Mouse (Mus musculus): ENCODE measurements around the gene Man2b1. TPM values are rescaled to one million over a fixed set of nuclear protein-coding genes. Genes with fewer than 3 reads are reported as not detected.
"Not testable (repeated sequence)": the region's sequence is repeated elsewhere in the genome, so short reads cannot be mapped to it uniquely, and the experiment has no call there.

Gene Man2b1
- polyA plus RNA-seq, 1 experiment from 2014 or later = 491 TPM

- not testable (repeated sequence) for H3K4me3 ChIP-seq (ENCODE audit: inconsistent target)
- Histone ChIP-seq H3K79me2 (ENCODE audit: inconsistent target) (peaks cover 47% of the 10 kb centered on the region), H3K27ac (peak overlapping the region; percentile 71), H3K36me3 (ENCODE audit: inconsistent target) (peaks cover 19% of the 10 kb centered on the region)
- 24% methylated on average over 3 of the region's 4 CpGs for WGBS (ENCODE audit: missing documents)
These were observed 901 bp upstream of the Man2b1 start for GRCm38 (mm10) chr8:85082169-85082568.

DNA sequence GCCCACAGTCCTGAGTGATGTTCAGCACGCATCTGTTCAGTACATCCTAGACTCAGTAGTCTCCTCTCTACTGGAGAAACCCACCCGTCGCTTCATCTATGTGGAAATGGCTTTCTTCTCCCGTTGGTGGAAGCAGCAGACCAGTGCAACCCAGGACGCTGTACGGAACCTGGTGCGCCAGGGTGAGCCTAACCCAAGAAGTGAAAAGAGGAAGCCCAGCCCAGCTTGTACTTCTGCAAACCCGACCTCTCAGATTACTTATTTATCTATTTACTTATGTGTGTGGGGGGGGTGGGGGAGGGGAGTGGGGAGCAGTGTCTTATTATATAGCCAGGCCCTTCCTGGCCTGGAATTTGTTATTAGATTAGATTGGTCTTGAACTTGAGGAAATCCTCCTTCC is 1.6 kb downstream of the Man2b1 start:
- H3K4me3 ChIP-seq (ENCODE audit: inconsistent target) = peak overlapping the region; percentile 70
- peaks cover 43% of the 10 kb centered on the region for H3K36me3 ChIP-seq (ENCODE audit: inconsistent target)
- H3K79me2 ChIP-seq (ENCODE audit: inconsistent target) = peaks cover 43% of the 10 kb centered on the region
- H3K27ac ChIP-seq = peak overlapping the region; percentile 71
- WGBS (ENCODE audit: missing documents) = 1% methylated on average over 8 of the region's 8 CpGs

DNA sequence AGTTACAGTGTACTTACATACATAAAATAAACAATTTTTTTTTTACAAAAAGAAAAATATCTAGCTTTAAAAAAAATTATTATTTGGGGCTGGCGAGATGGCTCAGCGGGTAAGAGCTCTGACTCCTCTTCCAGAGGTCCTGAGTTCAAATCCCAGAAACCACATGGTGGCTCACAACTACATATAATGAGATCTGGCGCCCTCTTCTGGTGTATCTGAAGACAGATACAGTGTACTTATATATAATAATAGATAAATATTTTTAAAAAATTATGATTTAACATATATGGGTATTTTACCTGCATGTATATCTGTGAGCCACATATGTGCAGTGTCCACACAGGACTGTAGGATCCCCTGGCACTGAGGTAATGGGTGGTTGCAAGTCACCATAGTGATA is 3.2 kb downstream of the Man2b1 start:
- peaks cover 36% of the 10 kb centered on the region for H3K79me2 ChIP-seq (ENCODE audit: inconsistent target)
- no peak overlapping the region for H3K4me3 ChIP-seq (ENCODE audit: inconsistent target)
- 76% methylated on average over 3 of the region's 3 CpGs for WGBS (ENCODE audit: missing documents)
- no peak overlapping the region for H3K27ac ChIP-seq
- peaks cover 48% of the 10 kb centered on the region for H3K36me3 ChIP-seq (ENCODE audit: inconsistent target)

GRCm38 (mm10) chr8:85088771-85089170 is 5.7 kb downstream of the Man2b1 start:
- no peak overlapping the region for H3K4me3 ChIP-seq (ENCODE audit: inconsistent target)
- WGBS (ENCODE audit: missing documents) = 90% methylated on average over 2 of the region's 2 CpGs
- peaks cover 29% of the 10 kb centered on the region for H3K79me2 ChIP-seq (ENCODE audit: inconsistent target)
- no peak overlapping the region for H3K27ac ChIP-seq
- H3K36me3 ChIP-seq (ENCODE audit: inconsistent target) = peaks cover 68% of the 10 kb centered on the region

GRCm38 (mm10) chr8:85090856-85091255 is 7.8 kb downstream of the Man2b1 start:
- Histone ChIP-seq H3K79me2 (ENCODE audit: inconsistent target) (peaks cover 9% of the 10 kb centered on the region), H3K27ac (no peak overlapping the region), H3K4me3 (ENCODE audit: inconsistent target) (no peak overlapping the region), H3K36me3 (ENCODE audit: inconsistent target) (peaks cover 80% of the 10 kb centered on the region)
- WGBS (ENCODE audit: missing documents) = 98% methylated on average over 11 of the region's 11 CpGs

DNA sequence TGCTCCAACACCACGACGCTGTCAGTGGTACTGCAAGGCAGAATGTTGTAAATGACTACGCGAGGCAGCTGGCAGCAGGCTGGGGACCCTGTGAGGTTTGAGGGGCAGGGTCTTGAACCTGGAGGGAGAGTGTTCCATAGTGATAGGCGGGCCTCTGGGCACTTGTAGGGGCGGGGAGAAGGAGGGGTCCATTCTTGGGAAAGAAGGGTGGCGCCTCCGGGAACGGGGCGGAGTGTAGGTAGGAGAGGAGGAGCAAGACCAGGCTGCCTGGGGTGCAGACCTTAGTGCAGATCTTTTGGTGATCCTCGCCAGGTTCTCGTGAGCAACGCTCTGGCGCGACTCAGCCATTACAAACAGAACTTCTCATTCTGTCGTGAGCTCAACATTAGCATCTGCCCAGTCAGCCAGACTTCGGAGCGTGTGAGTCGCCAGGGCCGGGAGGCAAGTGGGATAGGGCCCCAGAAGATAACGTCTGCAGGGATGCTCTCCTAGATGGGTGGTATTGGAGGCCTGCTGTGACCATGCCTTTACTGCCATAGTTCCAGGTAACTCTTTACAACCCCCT is 8.5 kb downstream of the Man2b1 start:
- Histone ChIP-seq H3K4me3 (ENCODE audit: inconsistent target) (no peak overlapping the region), H3K79me2 (ENCODE audit: inconsistent target) (peaks cover 5% of the 10 kb centered on the region; the same call in 1 of the 2 replicates), H3K36me3 (ENCODE audit: inconsistent target) (peaks cover 83% of the 10 kb centered on the region), H3K27ac (no peak overlapping the region)
- 94% methylated on average over 20 of the region's 21 CpGs for WGBS (ENCODE audit: missing documents)

GRCm38 (mm10) chr8:85095051-85095450 is 12.0 kb downstream of the Man2b1 start:
- Histone ChIP-seq H3K4me3 (ENCODE audit: inconsistent target) (no peak overlapping the region), H3K27ac (no peak overlapping the region), H3K36me3 (ENCODE audit: inconsistent target) (peaks cover 72% of the 10 kb centered on the region), H3K79me2 (ENCODE audit: inconsistent target) (no peaks in the 10 kb centered on the region)
- WGBS (ENCODE audit: missing documents) = 91% methylated on average over 12 of the region's 13 CpGs

DNA sequence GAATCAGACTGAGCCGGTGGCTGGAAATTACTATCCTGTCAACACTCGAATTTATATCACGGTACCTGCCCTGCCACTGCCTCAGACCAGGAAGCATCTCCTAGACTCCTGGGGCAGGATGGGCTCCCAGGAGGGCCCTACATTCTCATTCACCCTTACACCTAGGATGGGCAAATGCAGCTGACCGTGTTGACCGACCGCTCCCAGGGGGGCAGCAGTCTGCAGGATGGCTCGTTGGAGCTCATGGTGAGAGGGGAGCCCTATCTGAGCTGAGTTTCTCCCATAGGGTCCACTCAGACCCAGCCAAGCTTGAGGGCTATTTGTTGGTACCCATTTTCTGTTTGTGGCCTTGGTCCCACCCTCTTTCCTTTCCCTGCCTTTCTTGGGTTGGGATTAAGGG is 12.5 kb downstream of the Man2b1 start:
- H3K4me3 ChIP-seq (ENCODE audit: inconsistent target) = no peak overlapping the region
- H3K36me3 ChIP-seq (ENCODE audit: inconsistent target) = peaks cover 72% of the 10 kb centered on the region
- H3K79me2 ChIP-seq (ENCODE audit: inconsistent target) = no peaks in the 10 kb centered on the region
- WGBS (ENCODE audit: missing documents) = 93% methylated on average over 4 of the region's 7 CpGs
- no peak overlapping the region for H3K27ac ChIP-seq

DNA sequence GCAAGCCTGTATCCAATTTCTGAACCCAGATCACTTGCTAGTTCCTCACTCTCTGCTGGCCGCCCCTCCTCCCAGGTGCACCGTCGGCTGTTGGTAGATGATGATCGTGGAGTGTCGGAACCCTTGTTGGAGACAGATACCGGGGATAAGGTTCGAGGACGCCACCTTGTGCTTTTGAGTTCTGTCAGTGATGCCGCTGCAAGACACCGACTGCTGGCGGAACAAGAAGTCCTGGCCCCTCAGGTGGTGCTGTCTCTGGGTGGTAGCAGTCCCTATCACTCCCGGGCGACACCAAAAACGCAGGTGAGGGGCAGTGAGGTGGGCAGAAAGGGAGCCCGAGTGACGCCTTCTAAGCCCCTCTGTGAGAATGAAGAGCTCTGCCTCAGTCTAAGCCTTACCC is 13.1 kb downstream of the Man2b1 start:
- no peak overlapping the region for H3K4me3 ChIP-seq (ENCODE audit: inconsistent target)
- WGBS (ENCODE audit: missing documents) = 92% methylated on average over 16 of the region's 16 CpGs

GRCm38 (mm10) chr8:85096850-85097249 is 13.8 kb downstream of the Man2b1 start:
- H3K36me3 ChIP-seq (ENCODE audit: inconsistent target) = peaks cover 61% of the 10 kb centered on the region
- WGBS (ENCODE audit: missing documents) = 89% methylated on average over 4 of the region's 4 CpGs

More for the DNA sequence above, 13.1 kb downstream of the Man2b1 start:
- no peaks in the 10 kb centered on the region for H3K79me2 ChIP-seq (ENCODE audit: inconsistent target)
- peaks cover 68% of the 10 kb centered on the region for H3K36me3 ChIP-seq (ENCODE audit: inconsistent target)
- H3K27ac ChIP-seq = no peak overlapping the region

DNA sequence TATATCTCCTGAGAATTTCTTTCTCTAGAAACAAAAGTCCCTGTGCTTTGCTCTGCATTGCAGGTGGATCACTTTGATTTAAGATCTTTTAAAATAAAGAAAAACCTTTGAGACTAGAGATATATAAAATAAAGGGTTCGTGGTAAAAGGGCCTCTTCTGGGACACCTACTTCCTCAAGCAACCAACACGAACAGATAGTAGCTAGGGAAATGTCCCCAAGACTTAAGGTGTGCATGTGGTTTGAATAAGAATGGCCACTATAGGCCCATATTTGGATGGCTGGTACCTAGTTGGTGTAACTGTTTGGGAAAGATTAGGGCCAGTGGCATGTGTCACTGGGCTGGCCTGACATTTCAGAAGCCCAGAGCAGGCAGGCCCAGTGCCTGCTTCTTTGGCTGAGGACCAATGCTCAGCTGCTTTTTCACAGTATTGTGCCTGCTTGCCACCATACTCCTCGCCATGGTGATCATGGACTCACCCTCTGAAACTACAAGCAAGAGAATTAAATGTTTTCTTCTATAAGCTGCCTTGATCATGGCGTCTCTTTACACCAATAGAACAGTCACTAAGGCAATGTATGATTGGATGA is 17.1 kb downstream of the Man2b1 start:
- Histone ChIP-seq H3K79me2 (ENCODE audit: inconsistent target) (no peaks in the 10 kb centered on the region), H3K36me3 (ENCODE audit: inconsistent target) (peaks cover 34% of the 10 kb centered on the region), H3K4me3 (ENCODE audit: inconsistent target) (no peak overlapping the region), H3K27ac (no peak overlapping the region)
- 65% methylated on average over 4 of the region's 4 CpGs for WGBS (ENCODE audit: missing documents)

More at GRCm38 (mm10) chr8:85096850-85097249, 13.8 kb downstream of the Man2b1 start:
- no peaks in the 10 kb centered on the region for H3K79me2 ChIP-seq (ENCODE audit: inconsistent target)
- H3K4me3 ChIP-seq (ENCODE audit: inconsistent target) = no peak overlapping the region
- H3K27ac ChIP-seq = no peak overlapping the region

DNA sequence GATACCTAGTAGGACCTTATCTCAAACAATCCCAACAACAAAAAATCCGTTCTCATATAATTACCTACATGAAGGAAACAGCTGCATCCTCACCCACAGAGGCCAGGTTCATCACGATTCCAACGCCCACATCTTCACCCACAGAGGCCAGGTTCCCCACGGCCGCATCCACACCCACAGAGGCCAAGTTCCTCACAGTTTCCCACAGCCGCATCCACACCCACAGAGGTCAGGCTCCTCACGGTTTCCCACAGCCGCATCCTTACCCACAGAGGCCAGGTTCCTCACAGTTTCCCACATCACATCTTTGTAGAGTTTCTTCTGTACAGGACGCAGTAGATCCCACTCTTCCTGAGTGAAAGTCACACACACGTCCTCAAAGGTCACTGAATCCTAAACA is 30.2 kb downstream of the Man2b1 start:
- Histone ChIP-seq H3K4me3 (ENCODE audit: inconsistent target) (no peak overlapping the region), H3K27ac (no peak overlapping the region), H3K79me2 (ENCODE audit: inconsistent target) (no peaks in the 10 kb centered on the region), H3K36me3 (ENCODE audit: inconsistent target) (peaks cover 16% of the 10 kb centered on the region; the same call in 1 of the 2 replicates)
- WGBS (ENCODE audit: missing documents) = 88% methylated on average over 10 of the region's 10 CpGs

DNA sequence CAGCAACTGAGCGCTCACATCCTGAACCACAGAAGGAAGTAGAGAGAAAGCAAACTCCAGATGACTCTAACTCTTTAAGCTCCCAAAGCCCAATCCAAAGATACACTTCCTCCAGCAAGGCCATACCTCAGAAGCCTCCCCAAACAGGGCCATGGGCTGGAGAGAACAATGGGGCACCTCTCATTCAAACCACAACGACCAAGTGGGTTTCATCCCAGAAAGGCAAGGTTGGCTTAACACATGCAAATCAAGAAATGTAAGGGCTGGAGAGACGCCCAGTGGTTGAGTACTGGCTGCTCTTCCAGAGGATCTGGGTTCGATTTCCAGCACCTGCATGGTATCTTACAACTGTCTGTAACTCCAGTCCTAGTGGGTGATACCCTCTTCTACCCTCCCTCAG is 32.4 kb downstream of the Man2b1 start:
- H3K36me3 ChIP-seq (ENCODE audit: inconsistent target) = peaks cover 6% of the 10 kb centered on the region; the same call in 1 of the 2 replicates
- WGBS (ENCODE audit: missing documents) = 83% methylated on average over 4 of the region's 4 CpGs
- no peaks in the 10 kb centered on the region for H3K79me2 ChIP-seq (ENCODE audit: inconsistent target)
- no peak overlapping the region for H3K27ac ChIP-seq
- no peak overlapping the region for H3K4me3 ChIP-seq (ENCODE audit: inconsistent target)

DNA sequence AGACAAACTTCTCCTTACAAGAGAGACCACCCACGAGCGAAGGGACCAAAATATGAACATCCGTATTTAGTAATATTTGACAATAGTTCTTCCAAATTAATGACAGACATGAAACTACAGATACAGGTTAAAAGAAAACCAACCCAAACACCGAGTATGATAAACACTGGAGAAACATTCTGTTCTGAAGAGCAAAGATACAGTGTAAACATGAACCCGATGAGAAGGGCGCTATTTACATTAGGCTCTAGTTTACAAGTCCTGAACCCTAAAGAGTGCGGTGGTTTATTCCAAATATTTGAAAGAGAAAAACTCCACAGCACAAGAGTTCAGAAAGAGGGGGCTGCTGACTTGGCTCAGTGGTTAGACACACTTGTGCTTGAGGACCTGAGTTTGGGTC is 33.9 kb downstream of the Man2b1 start:
- no peak overlapping the region for H3K27ac ChIP-seq
- WGBS (ENCODE audit: missing documents) = 92% methylated on average over 7 of the region's 7 CpGs
- no peak overlapping the region for H3K4me3 ChIP-seq (ENCODE audit: inconsistent target)
- no peaks in the 10 kb centered on the region for H3K36me3 ChIP-seq (ENCODE audit: inconsistent target)
- H3K79me2 ChIP-seq (ENCODE audit: inconsistent target) = no peaks in the 10 kb centered on the region

DNA sequence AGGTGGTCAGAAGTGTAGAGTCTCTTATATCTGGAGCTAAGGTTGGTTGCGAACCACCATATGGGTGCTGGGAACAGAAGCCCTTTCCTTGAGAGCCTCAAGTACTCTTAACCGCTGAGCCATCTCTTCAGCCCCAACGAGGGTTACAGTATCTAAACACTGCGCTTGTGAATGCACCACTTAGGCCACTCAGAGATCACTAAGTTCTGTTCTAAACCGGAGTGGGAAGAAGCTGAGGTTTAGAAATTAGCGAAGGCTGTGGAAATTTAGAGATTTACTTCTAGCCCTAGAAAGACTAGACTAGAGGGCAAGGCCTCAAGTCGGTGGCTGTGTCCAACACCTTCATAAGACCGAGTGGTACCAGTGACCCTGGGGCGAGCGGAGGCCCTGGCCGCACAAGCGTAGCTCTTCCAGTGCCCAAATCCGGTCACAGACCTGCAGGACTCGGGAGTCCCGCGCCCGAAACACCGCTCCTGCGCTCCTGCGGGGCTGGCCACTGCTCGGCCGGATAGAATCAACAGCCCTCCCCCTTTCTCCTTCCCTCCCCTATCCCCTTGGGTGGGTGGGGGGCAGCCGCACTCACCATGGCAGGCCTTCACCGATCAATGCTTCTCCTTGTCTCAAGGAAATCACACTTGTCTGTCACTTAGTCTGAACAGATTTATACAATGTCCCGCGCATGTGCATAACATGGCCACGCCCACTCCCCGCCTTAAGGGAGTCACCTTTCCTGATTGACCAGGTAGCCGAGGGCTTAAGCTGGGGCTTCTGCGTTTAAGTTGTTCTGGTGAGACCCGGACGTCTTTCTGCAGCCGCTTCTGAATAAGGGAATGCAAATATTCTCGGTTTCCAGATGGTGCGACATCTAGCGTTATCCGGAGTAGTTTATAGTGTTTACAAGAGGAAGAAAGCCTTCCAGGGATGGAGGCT is 36.2 kb downstream of the Man2b1 start:
- Histone ChIP-seq H3K27ac (no peak overlapping the region), H3K4me3 (ENCODE audit: inconsistent target) (peak overlapping the region; percentile 44), H3K79me2 (ENCODE audit: inconsistent target) (no peaks in the 10 kb centered on the region), H3K36me3 (ENCODE audit: inconsistent target) (no peaks in the 10 kb centered on the region)
- whole genome bisulfite sequencing (ENCODE audit: missing documents) = 19% methylated on average over 37 of the region's 37 CpGs
